Mouse (Mus musculus) cerebellum, adult 2 months (tissue): ENCODE measurements around the gene Cabp1.

Source experiments
- CTCF ChIP-seq: fragments of 200-500 bp; IDR thresholded peaks from 2 replicates; pipeline ENCODE4 v1.5.1; 2011; ENCODE audit warnings: low read depth, mild to moderate bottlenecking, control low read depth, low read length, moderate library complexity, borderline replicate concordance; ENCODE audit not compliant: insufficient read depth
- POLR2A ChIP-seq: fragments of 200-500 bp; IDR thresholded peaks from 2 replicates; pipeline ENCODE4 v1.6.1; 2011; ENCODE audit warnings: low read length, control low read depth, borderline replicate concordance; ENCODE audit not compliant: insufficient read depth

- TF ChIP-seq POLR2A (no peak), CTCF (no peak)
Measured at GRCm38 (mm10) chr5:115160655-115161054, 33.5 kb downstream of the Cabp1 start.
